Mouse (Mus musculus) intestine, postnatal 0 days (tissue): Measurements from ENCODE around the gene C8b. TPM values are rescaled to one million over a fixed set of nuclear protein-coding genes. Genes with fewer than 3 reads are reported as not detected.
A peak's percentile ranks its signal among the peaks of the same experiment; 100 is the strongest.

Experiments
- ATAC-seq: fragments of 200-750 bp; cut with Nextera tagmentation; 2 replicates; pipeline ENCODE4 v1.8.0; 2017; ENCODE audit warnings: mild to moderate bottlenecking, moderate TSS enrichment, moderate library complexity
- H3K27ac ChIP-seq: fragments of 300-500 bp; sonication (generic); 2 replicates; pipeline ENCODE4 v1.5.1; 2014; ENCODE audit warnings: mild to moderate bottlenecking, low read depth, low read length, moderate library complexity
- H3K27me3 ChIP-seq: fragments of 300-500 bp; sonication (generic); replicated peaks from 2 replicates; pipeline ENCODE4 v1.6.1; 2014; ENCODE audit warnings: low read length, mixed read lengths; ENCODE audit not compliant: control insufficient read depth, insufficient read depth
- H3K36me3 ChIP-seq: fragments of 300-500 bp; sonication (generic); 2 replicates; pipeline ENCODE4 v1.6.1; 2014; ENCODE audit warnings: mild to moderate bottlenecking, moderate library complexity; ENCODE audit not compliant: control insufficient read depth, insufficient read depth
- H3K4me1 ChIP-seq: fragments of 300-500 bp; sonication (generic); replicated peaks from 2 replicates; pipeline ENCODE4 v1.6.1; 2014; ENCODE audit warnings: antibody characterized with exemption, low read length, mixed read lengths; ENCODE audit not compliant: control insufficient read depth, insufficient read depth
- H3K4me2 ChIP-seq: fragments of 300-500 bp; sonication (generic); replicated peaks from 2 replicates; pipeline ENCODE4 v1.6.1; 2014; ENCODE audit warnings: low read depth, mild to moderate bottlenecking, moderate library complexity
- H3K4me3 ChIP-seq: fragments of 300-500 bp; sonication (generic); 2 replicates; pipeline ENCODE4 v1.5.1; 2014; ENCODE audit warnings: low read depth, low read length
- H3K9ac ChIP-seq: fragments of 300-500 bp; sonication (generic); 2 replicates; pipeline ENCODE4 v1.6.1; 2014; ENCODE audit warnings: mild to moderate bottlenecking, low read depth, low read length
- H3K9me3 ChIP-seq: fragments of 300-500 bp; sonication (generic); 2 replicates; pipeline ENCODE4 v1.6.1; 2016; ENCODE audit warnings: mixed run types; ENCODE audit not compliant: control insufficient read depth
- CTCF ChIP-seq: sonication (generic); IDR thresholded peaks from 2 replicates; pipeline ENCODE4 v1.5.1; 2016; ENCODE audit warnings: low read depth, mild to moderate bottlenecking, control low read depth, antibody characterized with exemption, moderate library complexity
- WGBS: fragments of 180-500 bp; shearing (Covaris S2); extraction: QIAGEN DNeasy Blood & Tissue Kit; methylation state at CpG from one replicate; pipeline ENCODE4 v1.1.7; 2014; 5-methylcytosine and 5-hydroxymethylcytosine counted together
- polyA plus RNA-seq: library from polyadenylated mRNA; unstranded; fragments of >200 nt; fragmentation: Nextera tagmentation; extraction: Ambion mirVana; gene quantifications from 2 replicates; pipeline ENCODE4 v1.2.1, GENCODE M21; 2015

Gene C8b
- polyA plus RNA-seq: 2.9 and 3.0 TPM in 2 replicates

- Histone ChIP-seq H3K36me3 (no peaks in the 10 kb centered on the region), H3K27ac (no peak within 1 kb of the TSS), H3K27me3 (no peaks in the 10 kb centered on the region), H3K4me2 (no peak within 1 kb of the TSS), H3K4me1 (no peaks in the 10 kb centered on the region), H3K9ac (no peak within 1 kb of the TSS), H3K4me3 (no peak within 1 kb of the TSS), H3K9me3 (no peaks in the 10 kb centered on the region)
- no peak for TF ChIP-seq CTCF
- WGBS: 50% methylated on average over 8 of the region's 8 CpGs
- ATAC-seq: no peak
These were observed at the start of gene C8b for GRCm38 (mm10) chr4:104766065-104766464. Gene C8b (plus strand): TSS chr4:104766317.

- no peaks in the 10 kb centered on the region for H3K9me3 ChIP-seq
- no peaks in the 10 kb centered on the region for H3K27me3 ChIP-seq
- no peak overlapping the region for H3K4me3 ChIP-seq
- no peak for TF ChIP-seq CTCF
- H3K4me1 ChIP-seq: peaks cover 9% of the 10 kb centered on the region
- H3K9ac ChIP-seq: no peak overlapping the region
- H3K4me2 ChIP-seq: no peak overlapping the region
- H3K36me3 ChIP-seq: peaks cover 4% of the 10 kb centered on the region; the same call in 1 of the 2 replicates
- no peak for ATAC-seq
- WGBS: 70% methylated on average over 1 of the region's 1 CpGs
- H3K27ac ChIP-seq: no peak overlapping the region
These were observed 49.6 kb upstream of the C8b start for GRCm38 (mm10) chr4:104716506-104716905.

- ATAC-seq: no peak; the same call in 1 of the 2 replicates
- H3K27me3 ChIP-seq: no peaks in the 10 kb centered on the region
- H3K9ac ChIP-seq: no peak overlapping the region
- WGBS: 37% methylated on average over 13 of the region's 13 CpGs
- H3K27ac ChIP-seq: no peak overlapping the region
- H3K4me2 ChIP-seq: no peak overlapping the region
- H3K36me3 ChIP-seq: peaks cover 4% of the 10 kb centered on the region; the same call in 1 of the 2 replicates
- TF ChIP-seq CTCF: no peak
- H3K4me1 ChIP-seq: peaks cover 9% of the 10 kb centered on the region
- no peak overlapping the region for H3K4me3 ChIP-seq
- no peaks in the 10 kb centered on the region for H3K9me3 ChIP-seq
These were observed 46.9 kb upstream of the C8b start for GRCm38 (mm10) chr4:104718973-104719795.

DNA sequence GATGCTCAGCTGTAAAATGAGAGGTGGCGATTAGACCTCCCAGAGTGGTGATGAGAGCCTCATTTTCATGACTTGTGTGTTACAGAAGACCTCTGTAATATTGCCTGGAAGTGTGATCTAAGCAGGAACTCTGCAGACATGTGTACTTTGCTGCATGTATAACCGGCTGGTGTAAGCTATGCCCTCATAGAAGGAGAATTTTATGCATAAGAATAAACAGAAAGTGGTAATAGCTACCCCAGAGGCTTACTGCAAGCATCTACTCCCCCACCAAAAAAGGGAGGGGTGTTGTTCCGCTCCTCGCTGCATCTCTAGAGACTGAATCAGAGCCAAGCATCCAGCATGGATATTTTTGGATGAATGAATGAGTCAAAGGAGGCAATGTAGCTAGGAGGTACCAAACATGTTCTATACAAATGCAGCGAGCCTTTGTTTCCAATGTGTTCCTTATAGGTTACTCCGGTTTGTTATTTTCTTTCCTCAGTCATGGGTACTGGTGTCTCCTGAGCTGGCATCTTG lies 42.5 kb upstream of the C8b start:
- H3K27me3 ChIP-seq: no peaks in the 10 kb centered on the region
- no peaks in the 10 kb centered on the region for H3K9me3 ChIP-seq
- no peak overlapping the region for H3K9ac ChIP-seq
- no peak overlapping the region for H3K4me2 ChIP-seq
- H3K27ac ChIP-seq: no peak overlapping the region
- ATAC-seq: no peak
- H3K4me3 ChIP-seq: no peak overlapping the region
- 76% methylated on average over 6 of the region's 6 CpGs for WGBS
- H3K4me1 ChIP-seq: peaks cover 4% of the 10 kb centered on the region; the same call in 1 of the 2 replicates
- H3K36me3 ChIP-seq: no peaks in the 10 kb centered on the region; the same call in 1 of the 2 replicates
- TF ChIP-seq CTCF: no peak

DNA sequence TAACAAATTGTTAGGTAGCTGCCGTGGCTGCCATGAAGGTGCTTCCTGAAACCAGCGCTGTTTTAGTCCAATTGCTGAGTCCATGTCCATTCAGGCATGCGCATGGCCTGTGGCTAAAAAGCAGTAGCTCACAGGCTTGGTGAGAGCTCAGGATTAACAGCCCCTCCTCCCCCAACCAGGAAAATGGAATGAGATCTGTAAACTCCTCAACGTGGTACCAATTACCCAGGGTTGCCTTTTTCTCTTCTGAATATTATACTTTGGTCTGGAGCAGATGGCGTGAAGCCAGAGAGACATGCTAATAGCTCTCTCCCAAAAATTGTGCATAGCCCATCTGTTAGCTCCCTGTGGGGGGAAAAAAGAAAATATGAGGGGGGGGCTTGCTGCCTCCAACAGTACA lies 41.9 kb upstream of the C8b start:
- Histone ChIP-seq H3K4me1 (0 out of 2 replicates have a peak, but pooled peaks cover under 1% of the 10 kb centered on the region), H3K9me3 (no peaks in the 10 kb centered on the region), H3K27me3 (no peaks in the 10 kb centered on the region), H3K27ac (no peak overlapping the region), H3K4me3 (no peak overlapping the region), H3K9ac (no peak overlapping the region), H3K36me3 (no peaks in the 10 kb centered on the region; the same call in 1 of the 2 replicates), H3K4me2 (no peak overlapping the region)
- TF ChIP-seq CTCF: no peak
- ATAC-seq: no peak
- WGBS: 74% methylated on average over 5 of the region's 5 CpGs

DNA sequence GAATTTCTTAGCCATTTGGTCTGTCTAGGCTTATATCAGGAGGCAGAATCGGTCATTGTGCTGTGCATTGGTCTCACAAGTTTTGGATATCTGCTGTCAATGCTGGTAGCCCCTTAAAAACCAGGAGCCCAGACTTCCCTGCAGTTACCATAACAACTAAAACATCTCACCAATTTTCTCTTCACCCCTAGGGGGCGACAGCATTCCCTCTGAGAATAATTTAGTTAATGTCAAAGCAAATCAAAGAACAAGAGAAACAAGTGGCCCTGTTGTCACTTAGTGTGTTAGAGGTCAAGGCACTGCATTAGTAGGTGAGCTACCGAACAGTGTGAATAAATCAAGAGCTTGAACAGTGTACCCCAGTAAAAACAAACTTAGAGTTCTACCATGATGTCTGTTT lies 40.4 kb upstream of the C8b start:
- TF ChIP-seq CTCF: peak; percentile 66
- Histone ChIP-seq H3K4me2 (no peak overlapping the region), H3K27ac (no peak overlapping the region), H3K9me3 (no peaks in the 10 kb centered on the region), H3K36me3 (peaks cover 5% of the 10 kb centered on the region; the same call in 1 of the 2 replicates), H3K27me3 (no peaks in the 10 kb centered on the region), H3K4me1 (no peaks in the 10 kb centered on the region), H3K4me3 (no peak overlapping the region), H3K9ac (no peak overlapping the region)
- WGBS: 54% methylated on average over 3 of the region's 3 CpGs
- ATAC-seq: no peak
